Mouse (Mus musculus): Measurements from ENCODE around the gene Iqca.

DNA sequence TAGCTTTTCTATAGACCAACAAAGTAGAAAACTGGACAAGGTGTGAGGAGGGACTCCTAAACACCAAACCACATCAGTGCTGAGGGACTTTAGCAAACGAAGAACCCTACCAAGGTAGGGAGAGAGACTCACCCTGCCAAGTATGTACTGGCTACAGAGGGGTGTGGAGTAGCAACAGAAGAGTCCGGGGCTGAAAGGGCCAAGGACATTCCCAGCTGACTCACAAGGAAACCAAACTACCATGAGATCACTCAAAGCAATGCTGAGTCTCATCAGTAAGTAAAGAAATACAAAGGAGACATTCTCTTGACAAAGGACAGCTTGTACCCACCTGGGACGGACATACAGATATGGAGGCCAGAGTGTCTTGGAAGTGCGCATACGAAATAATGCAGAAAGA lies 132.9 kb downstream of the Iqca start:
- TF ChIP-seq POLR2A (IDR thresholded peaks at IDR 0.05; ENCODE audit: low read depth, low read length) (no peak), CTCF (IDR thresholded peaks at IDR 0.05; ENCODE audit: extremely low read depth, insufficient read depth, insufficient read length, insufficient replicate concordance) (no peak)
